Mouse (Mus musculus) bone marrow macrophage, adult 2 months (primary cell): ENCODE measurements around the gene Rap1gap.

Source experiments
- CTCF ChIP-seq: IDR thresholded peaks from 2 replicates; pipeline ENCODE4 v1.5.1; 2012; ENCODE audit warnings: low read depth, mild to moderate bottlenecking, low read length, moderate library complexity
- POLR2A ChIP-seq: IDR thresholded peaks from 2 replicates; pipeline ENCODE4 v1.6.1; 2012; ENCODE audit warnings: mild to moderate bottlenecking, low read depth, low read length, borderline replicate concordance

- TF ChIP-seq POLR2A: no peak
- no peak for TF ChIP-seq CTCF
These were observed 104.3 kb downstream of the Rap1gap start for GRCm38 (mm10) chr4:137768831-137769230.
